Mouse (Mus musculus) mouse trophoblast stem cell (cell line): Measurements from ENCODE around the gene 1600012H06Rik.
"Not testable (repeated sequence)": the region's sequence is repeated elsewhere in the genome, so short reads cannot be mapped to it uniquely, and the experiment has no call there.

Experiments used
- in situ Hi-C, 2 experiments: fragments of 300-500 bp; cut with MseI, MboI; formaldehyde crosslinking; loops; 2 replicates in 1 of 2; 3 replicates in 1 of 2; pipeline ENCODE4 v1.15.1; 2025

The 1600012H06Rik gene

DNA sequence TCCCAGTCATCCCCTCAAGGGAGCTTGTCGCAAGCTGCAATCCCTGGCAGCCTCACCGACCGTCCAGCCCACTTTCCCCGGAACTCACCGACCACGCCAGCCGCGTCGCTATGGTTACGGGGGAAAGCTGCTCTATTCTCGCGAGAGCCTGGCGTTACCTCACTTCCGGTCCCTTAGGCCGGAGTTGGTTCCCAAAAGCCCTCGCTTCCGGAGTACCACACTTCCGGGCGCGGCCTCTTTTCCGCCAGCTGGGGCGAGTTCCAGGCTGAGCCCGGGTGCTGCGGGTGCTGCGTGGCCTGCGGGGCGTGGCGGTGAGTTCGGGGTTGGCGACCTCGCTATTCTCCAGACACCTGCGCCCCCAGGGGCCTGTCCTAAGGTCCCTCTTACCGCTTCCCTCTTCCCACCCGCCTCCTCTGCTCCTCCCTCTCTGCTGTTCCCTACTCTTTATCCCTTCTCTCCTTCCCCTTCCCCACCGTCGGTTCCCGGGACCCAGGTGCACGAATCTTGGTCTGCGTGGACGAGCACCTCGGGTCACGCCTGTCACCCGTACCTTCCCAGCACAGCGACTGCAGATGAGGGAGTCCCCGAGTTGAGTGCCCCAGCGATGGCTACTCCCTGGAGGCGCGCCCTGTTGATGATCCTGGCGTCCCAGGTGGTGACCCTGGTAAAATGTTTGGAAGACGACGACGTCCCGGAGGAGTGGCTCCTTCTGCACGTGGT lies at the start of gene 1600012H06Rik, which contains the start of gene Wdr27:
1600012H06Rik (plus strand) TSS at position 176 of the 720 bp plus-strand sequence.
Wdr27 (minus strand) TSS at position 150 of the 720 bp plus-strand sequence.
- in situ Hi-C loops = no loop called here

DNA sequence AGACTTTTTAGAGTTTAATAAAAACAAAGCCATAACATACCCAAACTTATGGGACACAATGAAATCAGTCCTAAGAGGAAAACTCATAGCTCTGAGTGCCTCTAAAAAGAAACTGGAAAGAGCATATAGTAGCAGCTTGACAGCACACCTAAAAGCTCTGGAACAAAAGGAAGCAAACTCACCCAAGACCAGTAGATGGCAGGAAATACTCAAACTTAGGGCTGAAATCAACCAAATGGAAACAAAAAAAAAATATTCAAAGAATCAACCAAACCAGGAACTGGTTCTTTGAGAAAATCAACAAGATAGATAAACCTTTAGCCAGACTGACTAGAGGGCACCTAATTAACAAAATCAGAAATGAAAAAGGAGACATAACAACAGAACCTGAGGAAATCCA lies 47.9 kb upstream of the 1600012H06Rik start:
- in situ Hi-C loops = not testable (repeated sequence)

DNA sequence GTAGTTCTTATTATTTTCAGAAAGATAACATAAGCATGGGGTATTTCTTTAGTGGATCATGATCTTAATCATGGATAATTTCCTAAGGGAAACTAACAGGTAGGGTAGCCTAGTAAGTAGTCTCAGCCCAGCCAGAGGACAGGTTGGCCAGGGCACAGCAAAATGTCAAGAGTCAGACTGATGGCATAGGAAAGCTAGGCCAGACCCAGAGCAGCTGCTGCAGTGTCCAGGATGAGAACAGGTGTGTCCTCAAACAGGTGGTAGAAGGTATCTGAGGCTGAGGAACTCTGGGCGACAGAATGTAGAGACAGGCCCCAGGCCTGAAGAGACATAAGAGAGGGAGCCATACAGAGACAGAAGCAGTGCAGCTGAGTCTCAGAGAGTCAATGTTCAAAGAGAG lies 44.0 kb upstream of the 1600012H06Rik start:
- in situ Hi-C loops = no loop called here

DNA sequence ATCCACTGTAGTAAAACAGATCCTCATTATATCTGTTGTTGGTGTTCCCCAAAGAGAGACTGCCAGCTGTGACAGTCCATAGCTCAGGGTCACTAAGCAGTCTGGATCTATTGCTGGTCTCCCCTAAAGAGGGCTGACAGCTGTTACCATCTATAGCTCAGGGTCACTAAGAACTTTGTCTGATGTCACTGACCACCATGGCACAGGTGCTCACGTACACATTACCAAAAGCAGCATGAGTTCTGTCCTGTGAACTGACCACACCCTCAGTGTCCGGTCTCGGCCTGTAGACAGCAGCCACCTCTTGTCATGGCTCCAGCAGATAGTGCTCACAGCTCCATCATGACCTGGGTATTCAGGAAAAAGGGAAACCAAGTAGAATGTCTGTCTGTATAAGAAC lies 39.8 kb upstream of the 1600012H06Rik start:
- in situ Hi-C loops = loop anchor here (25.0 kb wide), 1 partner anchor 616 kb away; the partner anchor contains the start of gene Smoc2 (in 2 of the 2)

DNA sequence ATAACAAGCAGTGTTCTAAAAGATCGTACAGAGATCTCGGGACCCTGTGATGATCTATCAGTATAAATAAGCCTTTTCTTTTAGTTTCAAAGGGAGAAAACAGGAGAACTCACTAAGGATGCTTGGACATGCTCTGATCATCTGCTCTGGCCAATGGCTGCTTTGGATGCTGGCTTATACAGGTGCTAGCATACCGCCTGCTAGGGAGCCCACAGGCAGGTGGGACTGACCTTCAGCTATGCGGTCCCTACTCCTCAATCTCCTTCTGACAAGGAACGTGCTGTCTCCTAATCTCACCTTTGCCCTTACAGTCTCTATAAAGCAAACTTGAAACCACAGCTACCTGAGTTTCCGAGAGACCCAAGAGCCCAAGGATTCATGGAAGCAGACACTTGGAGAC lies 38.8 kb upstream of the 1600012H06Rik start:
- in situ Hi-C loops = loop anchor here (25.0 kb wide), 1 partner anchor 617 kb away; the partner anchor contains the start of gene Smoc2 (in 2 of the 2)

DNA sequence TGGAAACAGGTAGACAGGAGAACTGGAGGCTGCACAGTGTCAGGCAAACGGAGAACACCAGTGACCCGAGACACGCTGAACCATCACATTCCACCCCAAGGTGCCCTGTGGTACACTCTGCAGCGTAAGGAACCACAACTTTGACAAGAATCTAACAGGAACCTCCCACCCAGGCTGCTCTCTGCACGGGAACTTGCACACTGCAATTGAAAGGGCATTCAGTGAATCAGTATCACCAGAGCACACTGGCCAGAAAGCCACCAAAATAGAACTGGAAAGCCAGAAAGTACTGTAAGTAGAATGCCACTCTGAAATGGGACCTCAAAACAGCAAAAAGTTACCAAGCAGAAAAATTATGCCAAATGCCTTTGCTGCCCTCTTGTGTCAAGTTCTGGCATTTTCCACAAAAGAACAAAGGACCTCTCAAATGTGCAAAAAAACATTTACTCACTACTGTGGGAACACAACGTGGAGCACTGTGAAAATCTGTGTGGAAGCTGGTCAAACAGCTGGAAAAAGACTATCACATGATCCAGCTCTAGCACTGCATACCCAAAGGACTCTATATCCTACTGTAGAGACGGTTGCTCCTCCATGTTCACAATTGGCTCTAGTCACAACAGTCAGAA lies 38.2 kb upstream of the 1600012H06Rik start:
- in situ Hi-C loops = loop anchor here (5.0 to 25.0 kb wide), 2 partner anchors 377 to 617 kb away; partner anchors contain the start of gene Smoc2 (in 2 of the 2)

DNA sequence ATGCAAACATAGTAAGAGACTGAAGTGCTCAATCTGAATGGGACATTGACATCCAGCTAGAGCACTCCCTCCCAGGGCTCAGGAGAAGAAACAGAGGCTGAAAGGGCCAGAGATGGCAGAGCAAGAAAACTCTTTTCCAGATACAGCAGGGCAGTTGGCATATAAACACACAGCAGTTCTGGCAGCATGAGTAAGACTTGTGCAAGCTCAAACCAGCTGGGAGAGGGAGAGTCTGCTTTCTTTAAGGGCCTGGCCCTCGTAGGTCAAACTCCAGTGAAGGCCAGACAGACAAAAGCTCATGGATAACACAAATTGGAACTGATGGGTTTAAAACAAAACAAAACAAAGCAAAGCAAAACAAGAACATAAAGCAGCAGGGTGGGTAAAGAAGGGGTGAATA lies 36.4 kb upstream of the 1600012H06Rik start:
- in situ Hi-C loops = loop anchor here (5.0 to 25.0 kb wide), 2 partner anchors 379 to 619 kb away; partner anchors contain the start of gene Smoc2 (in 2 of the 2)

DNA sequence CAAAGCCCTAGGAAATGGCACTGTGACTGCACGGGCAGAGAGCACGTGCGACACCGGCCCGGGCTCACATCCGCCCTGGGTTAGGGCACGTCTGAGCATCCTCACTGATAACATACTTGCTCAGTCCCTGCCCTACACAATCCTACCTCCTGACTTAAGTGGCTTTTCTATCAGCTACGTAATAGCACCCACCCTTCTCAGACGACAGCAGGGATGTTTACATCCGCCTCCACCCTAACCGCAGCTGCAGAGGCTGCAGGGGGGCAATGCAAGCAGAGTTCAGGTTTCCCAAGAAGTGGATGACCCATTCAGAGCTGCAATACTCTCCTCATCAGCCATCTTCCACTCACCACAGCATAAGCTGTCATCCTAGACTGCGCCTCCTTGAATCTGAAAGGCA lies 35.8 kb upstream of the 1600012H06Rik start:
- in situ Hi-C loops = loop anchor here (5.0 to 25.0 kb wide), 2 partner anchors 380 to 620 kb away; partner anchors contain the start of gene Smoc2 (in 2 of the 2)

DNA sequence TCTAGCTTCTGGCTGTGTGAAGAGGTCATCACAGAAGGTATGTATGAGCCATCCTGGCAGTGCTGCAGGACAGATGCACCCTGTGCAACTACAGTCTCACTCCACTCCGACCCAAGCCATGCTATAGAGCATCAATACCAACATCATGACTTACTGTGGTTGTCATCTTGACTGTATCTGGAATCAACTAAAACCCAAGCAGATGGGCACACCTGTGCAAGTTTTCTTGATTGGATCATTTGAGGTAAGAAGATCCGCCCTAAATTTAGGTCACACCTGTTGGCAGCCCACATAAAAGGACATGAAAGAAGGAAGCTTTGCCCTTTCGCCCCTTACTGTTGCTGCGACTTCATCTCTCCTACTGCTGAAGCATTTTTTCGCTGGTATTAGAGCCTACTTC lies 33.7 kb upstream of the 1600012H06Rik start:
- in situ Hi-C loops = loop anchor here (5.0 to 25.0 kb wide), 2 partner anchors 382 to 622 kb away; partner anchors contain the start of gene Smoc2 (in 2 of the 2)

DNA sequence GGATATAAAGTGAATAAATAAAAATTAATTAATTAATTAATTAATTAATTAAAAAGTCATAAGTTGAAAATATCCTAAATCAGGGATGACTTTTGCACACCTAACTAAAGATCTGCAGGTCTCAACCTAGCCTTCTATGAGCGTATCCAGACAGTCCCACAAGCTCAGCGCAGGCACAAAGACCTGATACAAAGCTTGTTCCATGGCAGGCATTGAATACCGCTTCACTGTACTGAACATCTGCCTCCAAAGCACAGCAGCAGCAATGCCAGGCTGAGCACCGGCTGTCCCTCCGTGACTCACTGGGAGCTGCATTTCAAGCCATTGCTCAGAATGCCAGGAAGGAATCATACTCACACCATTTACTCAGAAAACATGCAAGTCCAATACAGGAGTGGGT lies 32.2 kb upstream of the 1600012H06Rik start:
- in situ Hi-C loops = loop anchor here (25.0 kb wide), 1 partner anchor 623 kb away; the partner anchor contains the start of gene Smoc2 (in 2 of the 2)

DNA sequence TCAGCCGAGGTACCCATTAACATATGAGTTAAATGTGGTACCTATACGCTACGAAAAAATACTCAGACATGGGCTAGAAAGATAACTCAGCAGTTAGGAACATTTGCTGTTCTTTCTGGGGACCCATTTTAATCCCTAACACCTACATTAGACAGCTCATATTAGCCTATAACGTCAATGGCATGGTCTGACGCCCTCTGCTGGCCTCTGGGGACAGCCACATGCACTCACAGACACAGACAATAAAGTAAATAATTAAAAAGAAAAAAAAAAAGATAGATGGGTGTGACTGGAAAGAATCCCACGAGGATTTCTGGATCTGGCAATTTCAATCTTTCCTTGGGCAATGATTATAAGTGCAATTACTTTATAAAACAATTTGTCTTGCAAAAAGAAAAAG lies 30.6 kb upstream of the 1600012H06Rik start:
- in situ Hi-C loops = loop anchor here (25.0 kb wide), 1 partner anchor 625 kb away; the partner anchor contains the start of gene Smoc2 (in 2 of the 2)

DNA sequence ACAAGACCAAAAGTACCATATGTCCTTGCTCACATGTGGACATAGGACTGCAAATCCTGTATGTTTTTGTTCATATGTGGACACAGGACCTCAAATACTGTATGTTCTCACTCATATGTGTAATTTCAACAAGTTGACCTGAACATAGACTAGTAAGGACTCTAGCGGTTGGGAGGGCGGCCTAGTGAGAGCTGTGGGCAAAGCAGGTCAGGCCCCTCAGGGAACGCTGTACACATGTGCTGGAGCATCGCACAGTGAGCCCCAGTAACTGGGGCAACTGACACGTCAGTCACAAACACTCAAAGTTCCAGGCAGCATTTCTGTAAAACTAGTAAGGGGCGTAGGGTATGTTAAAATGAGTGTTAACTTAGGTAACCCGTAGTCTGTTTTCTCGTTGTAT lies 30.0 kb upstream of the 1600012H06Rik start:
- in situ Hi-C loops = loop anchor here (25.0 kb wide), 1 partner anchor 626 kb away; the partner anchor contains the start of gene Smoc2 (in 2 of the 2)

DNA sequence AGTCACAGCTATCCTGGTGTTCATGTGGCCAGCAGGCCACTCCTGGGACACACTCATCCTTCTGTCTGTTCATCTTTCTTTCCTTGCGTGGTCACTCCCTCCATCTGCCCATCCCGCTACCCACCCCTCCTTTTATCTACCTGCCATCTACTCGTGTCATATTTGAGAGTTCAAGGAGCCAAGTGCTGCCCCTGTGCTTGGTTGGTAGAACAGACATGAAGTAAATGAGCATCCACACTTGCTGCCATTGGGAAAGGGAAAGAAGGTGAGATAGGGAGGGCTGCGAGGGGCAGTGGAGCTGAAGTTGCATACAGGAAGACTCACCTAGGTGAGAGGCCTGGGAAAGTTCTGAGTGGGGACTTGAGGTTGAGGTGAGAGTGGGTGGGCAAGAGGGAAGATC lies 28.6 kb upstream of the 1600012H06Rik start:
- in situ Hi-C loops = loop anchor here (25.0 kb wide), 1 partner anchor 627 kb away; the partner anchor contains the start of gene Smoc2 (in 2 of the 2)

DNA sequence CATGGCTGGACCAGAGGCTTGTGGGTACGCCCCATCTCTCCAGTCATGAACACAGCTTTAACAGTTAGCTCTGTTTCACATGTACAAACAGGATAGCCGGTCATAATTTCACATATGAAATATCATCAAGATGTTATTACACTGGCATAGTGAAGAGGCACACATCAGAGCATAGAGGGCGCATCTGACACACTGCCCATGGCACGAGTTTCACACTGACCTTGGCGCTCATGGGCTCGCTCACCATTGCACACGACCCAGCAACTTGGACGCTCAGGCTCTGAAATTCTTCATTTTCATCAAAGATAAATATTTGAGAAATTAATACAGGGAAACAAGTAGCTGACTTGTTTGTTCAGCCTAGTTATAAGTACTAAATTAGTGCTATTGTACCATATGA lies 25.1 kb upstream of the 1600012H06Rik start:
- in situ Hi-C loops = loop anchor here (25.0 kb wide), 1 partner anchor 631 kb away; the partner anchor contains the start of gene Smoc2 (in 2 of the 2)

DNA sequence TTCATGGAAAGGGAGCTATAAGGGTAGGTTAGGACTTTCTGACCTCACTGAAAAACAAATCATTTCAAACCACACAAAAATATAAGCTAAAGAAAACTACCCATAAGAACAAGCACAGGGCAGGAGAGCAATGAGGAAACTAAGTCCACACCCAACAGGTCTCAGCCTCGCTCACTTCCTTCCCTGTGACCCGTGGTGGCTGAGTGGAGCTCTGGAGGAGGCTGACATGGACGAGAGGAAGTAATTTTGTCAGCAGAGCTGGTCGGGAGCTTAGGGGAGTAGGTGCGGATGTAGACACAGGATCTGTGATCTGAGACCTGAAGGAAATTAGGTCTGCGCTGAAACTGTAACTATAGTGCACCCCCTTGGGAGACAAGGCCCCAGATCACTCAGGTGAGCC lies 21.4 kb upstream of the 1600012H06Rik start:
- in situ Hi-C loops = loop anchor here (25.0 kb wide), 1 partner anchor 634 kb away; the partner anchor contains the start of gene Smoc2 (in 2 of the 2)

DNA sequence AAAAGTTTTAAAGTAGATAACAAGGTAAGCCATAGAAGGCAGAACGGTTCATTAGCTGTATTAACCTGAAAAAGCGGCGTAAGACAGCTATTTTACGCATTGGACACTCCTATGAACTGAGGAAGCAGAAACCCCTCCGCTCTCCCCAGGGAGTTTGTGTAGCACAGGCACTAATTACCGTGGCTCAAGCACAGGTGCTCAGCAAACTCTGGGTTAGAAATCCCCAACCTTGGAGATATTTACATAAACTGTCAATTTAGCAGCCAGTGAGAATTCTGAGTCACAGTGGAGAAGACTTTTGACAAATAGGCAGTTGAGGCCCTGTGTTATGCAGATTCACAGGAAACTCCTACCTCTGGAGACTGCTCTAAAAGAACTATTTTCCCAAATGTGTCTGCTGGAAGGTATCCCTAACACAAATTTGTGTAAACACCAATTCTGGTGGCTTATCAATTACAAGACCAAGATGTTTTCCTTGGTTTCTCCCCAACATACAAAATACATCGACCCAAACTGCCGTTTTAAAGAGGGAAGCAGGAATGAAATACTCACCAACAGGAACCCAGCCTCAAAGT lies 15.3 kb upstream of the 1600012H06Rik start:
- in situ Hi-C loops = no loop called here

DNA sequence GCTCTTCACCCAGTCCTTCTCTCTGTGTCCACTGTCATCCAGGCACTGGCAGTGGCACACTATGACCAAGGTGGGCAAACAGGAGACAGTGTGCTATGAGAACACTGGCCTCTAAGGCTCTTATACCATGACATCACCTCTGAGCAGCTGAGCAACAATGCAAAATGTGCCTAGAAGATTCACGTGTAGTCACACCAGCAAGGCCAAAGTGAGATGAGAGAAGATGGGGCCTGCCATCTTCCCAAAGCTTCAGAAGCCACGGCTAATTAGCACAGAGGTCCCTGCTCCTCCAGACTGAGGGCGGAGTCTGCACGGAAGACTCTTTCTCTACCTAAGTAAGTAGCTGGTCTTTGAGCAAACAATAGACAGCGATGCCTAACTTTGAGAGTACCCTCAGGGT lies 14.4 kb upstream of the 1600012H06Rik start:
- in situ Hi-C loops = no loop called here

DNA sequence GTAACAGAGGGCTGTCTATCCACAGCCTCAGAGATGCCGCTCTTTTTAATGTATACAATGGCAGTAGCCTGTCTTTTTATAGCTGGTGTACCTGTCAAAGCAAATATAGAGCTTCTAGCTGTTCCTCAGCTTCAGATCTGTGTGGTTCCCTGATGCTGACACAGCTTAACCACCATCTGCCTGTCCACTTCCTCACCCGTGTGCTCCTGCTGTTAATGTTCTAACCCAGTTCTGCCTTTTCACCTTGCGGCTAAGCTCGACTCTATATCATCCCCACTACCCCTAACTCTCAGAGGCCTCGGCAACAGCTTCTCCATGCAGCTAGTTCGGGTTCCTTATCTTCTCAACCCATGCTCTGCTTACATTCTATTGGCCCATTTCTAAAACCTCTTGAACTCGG lies 12.3 kb upstream of the 1600012H06Rik start:
- in situ Hi-C loops = no loop called here

DNA sequence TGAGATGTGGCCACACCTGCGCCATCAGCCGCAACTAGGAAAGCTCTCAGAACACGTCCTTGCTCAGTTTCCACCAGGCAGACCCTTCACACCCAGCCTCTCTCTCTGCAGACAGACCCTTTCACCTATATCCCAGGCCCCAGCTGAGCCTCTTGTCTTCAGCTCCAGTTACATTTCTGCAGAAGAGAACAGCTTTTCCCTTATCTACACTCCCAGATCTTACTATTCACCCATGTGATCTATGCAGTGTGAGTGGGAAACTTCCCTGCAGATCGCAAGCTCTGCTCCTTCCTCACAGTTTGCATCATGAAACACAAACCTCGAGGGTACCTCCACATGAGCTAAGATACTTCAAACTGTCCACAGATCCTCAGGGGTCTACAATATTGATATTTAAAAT lies 11.5 kb upstream of the 1600012H06Rik start:
- in situ Hi-C loops = no loop called here

DNA sequence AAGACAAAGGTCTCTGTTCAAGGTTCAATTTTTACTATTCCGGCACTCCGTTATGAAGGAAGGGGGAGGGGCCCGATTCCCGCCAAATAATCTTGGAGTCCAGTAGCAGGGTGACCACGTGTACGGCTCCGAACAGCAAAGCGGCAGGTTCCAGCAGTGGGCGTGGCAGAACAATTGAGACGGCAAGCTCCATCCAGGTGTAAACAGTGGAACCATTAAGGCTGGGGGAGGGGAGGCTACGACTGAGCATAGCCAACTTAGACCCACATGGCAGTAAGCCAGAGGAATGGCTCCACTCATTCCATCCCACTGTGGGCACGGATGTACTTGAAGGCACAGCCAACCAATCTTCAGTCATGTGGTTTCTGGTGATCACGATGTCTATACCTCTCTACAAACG lies 7.7 kb upstream of the 1600012H06Rik start:
- in situ Hi-C loops = not testable (repeated sequence)

DNA sequence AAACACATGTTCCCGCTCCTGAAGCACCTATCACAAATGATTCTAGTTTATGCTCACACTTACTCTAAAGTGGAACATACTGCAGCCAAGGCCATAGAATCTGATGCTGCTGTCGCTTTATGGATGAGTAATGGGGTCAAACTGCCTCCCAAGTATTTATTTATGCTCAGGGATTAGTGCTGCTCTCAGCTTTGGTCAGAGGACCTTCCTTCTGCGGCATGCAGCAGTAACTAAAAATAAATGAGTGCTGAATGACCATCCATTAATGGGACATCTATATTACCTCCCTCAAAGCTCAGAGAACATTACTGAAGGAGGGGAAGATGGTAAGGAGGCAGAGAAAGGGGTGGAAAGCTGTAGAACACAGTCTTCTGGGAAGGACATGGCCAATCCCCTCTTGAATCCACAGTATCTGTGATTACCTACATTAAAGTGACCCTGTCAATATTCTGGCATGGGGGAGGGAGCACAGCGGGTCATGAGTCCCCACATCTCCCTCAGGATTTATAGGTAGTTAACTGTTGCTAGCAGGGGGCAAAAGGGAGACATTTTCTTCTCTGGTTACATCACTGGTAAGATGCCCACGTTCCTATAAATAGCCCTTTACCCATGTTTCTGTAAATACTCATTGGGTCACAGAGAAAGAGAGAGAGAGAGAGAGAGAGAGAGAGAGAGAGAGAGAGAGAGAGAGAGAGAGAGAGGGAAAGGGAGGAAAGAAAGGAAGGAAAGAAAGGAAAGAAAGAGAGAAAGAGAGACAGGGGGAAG lies 7.0 kb upstream of the 1600012H06Rik start:
- in situ Hi-C loops = no loop called here
